Mouse (Mus musculus): ENCODE measurements at regions not wholly inside any gene's neighbourhood (a gene's known extent, or its start where the extent isn't known, plus 50 kb on each side); places are given as distances from the start of the nearest gene placed in this dataset.
"Not testable (repeated sequence)": the region's sequence is repeated elsewhere in the genome, so short reads cannot be mapped to it uniquely, and the experiment has no call there.

- H3K9me3 ChIP-seq: no peaks in the 10 kb centered on the region
- no peak for DNase-seq (ENCODE audit: low spot score)
- H3K36me3 ChIP-seq (replicated peaks): no peaks in the 10 kb centered on the region
- 51% methylated on average over 4 of the region's 4 CpGs for WGBS
- no peak overlapping the region for H3K4me3 ChIP-seq
- H3K27ac ChIP-seq (replicated peaks): no peak overlapping the region
- peaks cover 20% of the 10 kb centered on the region for H3K4me1 ChIP-seq
- H3K27me3 ChIP-seq (replicated peaks; ENCODE audit: low read depth, poor library complexity, severe bottlenecking): no peaks in the 10 kb centered on the region
These were observed 96.1 kb upstream of the Hdgfl1 start for GRCm38 (mm10) chr13:26865930-26866555.

- Histone ChIP-seq H3K36me3 (replicated peaks) (no peaks in the 10 kb centered on the region), H3K27me3 (replicated peaks; ENCODE audit: low read depth, poor library complexity, severe bottlenecking) (no peaks in the 10 kb centered on the region), H3K4me1 (peaks cover 20% of the 10 kb centered on the region), H3K4me3 (no peak overlapping the region), H3K27ac (replicated peaks) (no peak overlapping the region), H3K9me3 (no peaks in the 10 kb centered on the region)
- 72% methylated on average over 3 of the region's 3 CpGs for WGBS
- no peak for DNase-seq (ENCODE audit: low spot score)
These were observed 97.8 kb upstream of the Hdgfl1 start for GRCm38 (mm10) chr13:26867794-26868193.

- no peak for DNase-seq (ENCODE audit: low spot score)
- WGBS: 60% methylated on average over 7 of the region's 7 CpGs
- Histone ChIP-seq H3K4me3 (no peak overlapping the region), H3K9me3 (no peaks in the 10 kb centered on the region), H3K27me3 (replicated peaks; ENCODE audit: low read depth, poor library complexity, severe bottlenecking) (no peaks in the 10 kb centered on the region), H3K27ac (replicated peaks) (no peak overlapping the region), H3K36me3 (replicated peaks) (no peaks in the 10 kb centered on the region), H3K4me1 (peaks cover 4% of the 10 kb centered on the region; the same call in 1 of the 2 replicates)
These were observed 140.9 kb upstream of the Prl start for GRCm38 (mm10) chr13:26916477-26916876.

GRCm38 (mm10) chr13:26932695-26933438 is 124.5 kb upstream of the Prl start:
- WGBS: 6% methylated on average over 4 of the region's 4 CpGs
- Histone ChIP-seq H3K4me1 (peaks cover 37% of the 10 kb centered on the region), H3K36me3 (replicated peaks) (no peaks in the 10 kb centered on the region), H3K27me3 (replicated peaks; ENCODE audit: low read depth, poor library complexity, severe bottlenecking) (no peaks in the 10 kb centered on the region), H3K4me3 (no peak overlapping the region), H3K27ac (replicated peaks) (peak overlapping the region; percentile 74), H3K9me3 (no peaks in the 10 kb centered on the region)
- peak; percentile 56 for DNase-seq (ENCODE audit: low spot score)

GRCm38 (mm10) chr13:26933838-26934237 is 123.5 kb upstream of the Prl start:
- WGBS: 31% methylated on average over 5 of the region's 5 CpGs
- Histone ChIP-seq H3K4me1 (peaks cover 37% of the 10 kb centered on the region), H3K4me3 (no peak overlapping the region), H3K27ac (replicated peaks) (peak overlapping the region; percentile 45; the same call in 1 of the 2 replicates), H3K9me3 (no peaks in the 10 kb centered on the region), H3K27me3 (replicated peaks; ENCODE audit: low read depth, poor library complexity, severe bottlenecking) (no peaks in the 10 kb centered on the region), H3K36me3 (replicated peaks) (no peaks in the 10 kb centered on the region)
- DNase-seq (ENCODE audit: low spot score): peak; percentile 41

- no peak overlapping the region for H3K4me3 ChIP-seq
- no peaks in the 10 kb centered on the region for H3K27me3 ChIP-seq (replicated peaks; ENCODE audit: low read depth, poor library complexity, severe bottlenecking)
- DNase-seq (ENCODE audit: low spot score): no peak
- no peak overlapping the region for H3K27ac ChIP-seq (replicated peaks)
- no peaks in the 10 kb centered on the region for H3K36me3 ChIP-seq (replicated peaks)
- H3K9me3 ChIP-seq: no peaks in the 10 kb centered on the region
- H3K4me1 ChIP-seq: no peaks in the 10 kb centered on the region
These were observed 116.9 kb upstream of the Prl start for GRCm38 (mm10) chr13:26940436-26940835.

GRCm38 (mm10) chr13:26944487-26944886 is 112.9 kb upstream of the Prl start:
- no peaks in the 10 kb centered on the region for H3K27me3 ChIP-seq (replicated peaks; ENCODE audit: low read depth, poor library complexity, severe bottlenecking)
- 85% methylated on average over 3 of the region's 3 CpGs for WGBS
- H3K4me1 ChIP-seq: no peaks in the 10 kb centered on the region
- no peaks in the 10 kb centered on the region for H3K9me3 ChIP-seq
- no peaks in the 10 kb centered on the region for H3K36me3 ChIP-seq (replicated peaks)
- no peak for DNase-seq (ENCODE audit: low spot score)
- H3K27ac ChIP-seq (replicated peaks): no peak overlapping the region
- no peak overlapping the region for H3K4me3 ChIP-seq

- DNase-seq (ENCODE audit: low spot score): no peak
- no peaks in the 10 kb centered on the region for H3K4me1 ChIP-seq
- H3K27ac ChIP-seq (replicated peaks): no peak overlapping the region
- no peaks in the 10 kb centered on the region for H3K27me3 ChIP-seq (replicated peaks; ENCODE audit: low read depth, poor library complexity, severe bottlenecking)
- H3K36me3 ChIP-seq (replicated peaks): no peaks in the 10 kb centered on the region
- H3K9me3 ChIP-seq: no peaks in the 10 kb centered on the region
- 92% methylated on average over 2 of the region's 2 CpGs for WGBS
- no peak overlapping the region for H3K4me3 ChIP-seq
These were observed 105.9 kb upstream of the Prl start for GRCm38 (mm10) chr13:26951461-26951860.

GRCm38 (mm10) chr13:26953834-26954233 is 103.5 kb upstream of the Prl start:
- Histone ChIP-seq H3K4me3 (no peak overlapping the region), H3K4me1 (no peaks in the 10 kb centered on the region), H3K36me3 (replicated peaks) (no peaks in the 10 kb centered on the region), H3K27me3 (replicated peaks; ENCODE audit: low read depth, poor library complexity, severe bottlenecking) (no peaks in the 10 kb centered on the region), H3K9me3 (no peaks in the 10 kb centered on the region), H3K27ac (replicated peaks) (no peak overlapping the region)
- 89% methylated on average over 2 of the region's 2 CpGs for WGBS
- DNase-seq (ENCODE audit: low spot score): no peak

- H3K9me3 ChIP-seq: no peaks in the 10 kb centered on the region
- DNase-seq (ENCODE audit: low spot score): no peak
- no peaks in the 10 kb centered on the region for H3K27me3 ChIP-seq (replicated peaks; ENCODE audit: low read depth, poor library complexity, severe bottlenecking)
- WGBS: 83% methylated on average over 4 of the region's 4 CpGs
- H3K4me1 ChIP-seq: no peaks in the 10 kb centered on the region
- H3K4me3 ChIP-seq: no peak overlapping the region
- H3K27ac ChIP-seq (replicated peaks): no peak overlapping the region
- no peaks in the 10 kb centered on the region for H3K36me3 ChIP-seq (replicated peaks)
These were observed 97.8 kb upstream of the Prl start for GRCm38 (mm10) chr13:26959534-26960100.

GRCm38 (mm10) chr13:26960531-26960930 is 96.8 kb upstream of the Prl start:
- DNase-seq (ENCODE audit: low spot score); H3K4me1 ChIP-seq; H3K4me3 ChIP-seq; H3K27ac ChIP-seq (replicated peaks); H3K9me3 ChIP-seq; H3K27me3 ChIP-seq (replicated peaks; ENCODE audit: low read depth, poor library complexity, severe bottlenecking); H3K36me3 ChIP-seq (replicated peaks): not testable (repeated sequence)

- no peak for DNase-seq (ENCODE audit: low spot score)
- WGBS: 90% methylated on average over 1 of the region's 1 CpGs
These were observed 81.3 kb upstream of the Prl start for GRCm38 (mm10) chr13:26976024-26976423.

GRCm38 (mm10) chr13:26980475-26980874 is 76.9 kb upstream of the Prl start:
- no peak for DNase-seq (ENCODE audit: low spot score)
- no peaks in the 10 kb centered on the region for H3K27me3 ChIP-seq (replicated peaks; ENCODE audit: low read depth, poor library complexity, severe bottlenecking)
- 84% methylated on average over 1 of the region's 1 CpGs for WGBS
- no peaks in the 10 kb centered on the region for H3K9me3 ChIP-seq
- H3K4me1 ChIP-seq: no peaks in the 10 kb centered on the region
- no peak overlapping the region for H3K4me3 ChIP-seq
- H3K36me3 ChIP-seq (replicated peaks): no peaks in the 10 kb centered on the region
- H3K27ac ChIP-seq (replicated peaks): no peak overlapping the region

More at GRCm38 (mm10) chr13:26976024-26976423, 81.3 kb upstream of the Prl start:
- Histone ChIP-seq H3K4me1 (no peaks in the 10 kb centered on the region), H3K27ac (replicated peaks) (no peak overlapping the region), H3K4me3 (no peak overlapping the region), H3K9me3 (no peaks in the 10 kb centered on the region), H3K36me3 (replicated peaks) (no peaks in the 10 kb centered on the region), H3K27me3 (replicated peaks; ENCODE audit: low read depth, poor library complexity, severe bottlenecking) (no peaks in the 10 kb centered on the region)
